Mouse (Mus musculus): ENCODE measurements at regions not wholly inside any gene's neighbourhood (a gene's known extent, or its start where the extent isn't known, plus 50 kb on each side); places are given as distances from the start of the nearest gene placed in this dataset.
A peak's percentile ranks its signal among the peaks of the same experiment; 100 is the strongest.

DNA sequence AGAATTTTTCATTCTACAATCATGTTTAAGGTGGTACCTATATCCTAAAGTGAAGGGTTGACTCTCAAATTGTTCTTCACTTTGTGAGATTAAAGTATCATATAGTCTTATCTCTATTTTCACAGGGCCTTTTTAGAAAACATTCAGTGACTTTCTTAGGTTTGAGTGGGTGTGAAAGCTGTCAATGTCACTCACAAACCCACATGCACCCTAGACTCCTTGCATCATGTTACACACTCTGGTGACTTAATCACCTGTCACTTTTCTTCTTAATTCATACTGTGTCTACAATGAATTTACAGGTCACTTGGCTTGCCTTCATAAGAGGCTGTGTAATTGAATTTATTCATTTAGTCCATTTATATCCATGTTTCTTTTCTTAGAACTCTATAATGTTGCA lies 1026.8 kb upstream of the Alcam start:
- DNase-seq, result no peak

DNA sequence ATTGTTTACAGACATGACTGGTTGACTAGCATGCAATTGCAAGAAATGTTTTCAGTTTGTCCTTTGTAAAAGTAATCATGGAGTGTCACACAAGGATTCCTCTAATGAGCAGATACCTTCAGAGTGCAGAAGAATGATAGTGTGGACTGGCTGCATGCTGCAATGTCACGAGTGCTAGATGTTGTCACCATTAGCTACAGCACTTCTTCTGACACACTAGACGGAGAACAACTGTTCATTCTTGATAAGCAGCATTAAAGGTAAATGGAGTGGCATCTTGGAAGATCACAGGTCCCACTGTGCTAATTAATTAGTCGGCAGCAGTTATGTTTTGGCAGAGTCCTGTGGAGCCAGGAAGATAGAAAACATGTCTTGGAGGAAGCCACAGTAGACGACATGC lies 985.6 kb upstream of the Alcam start:
- no peak for DNase-seq

DNA sequence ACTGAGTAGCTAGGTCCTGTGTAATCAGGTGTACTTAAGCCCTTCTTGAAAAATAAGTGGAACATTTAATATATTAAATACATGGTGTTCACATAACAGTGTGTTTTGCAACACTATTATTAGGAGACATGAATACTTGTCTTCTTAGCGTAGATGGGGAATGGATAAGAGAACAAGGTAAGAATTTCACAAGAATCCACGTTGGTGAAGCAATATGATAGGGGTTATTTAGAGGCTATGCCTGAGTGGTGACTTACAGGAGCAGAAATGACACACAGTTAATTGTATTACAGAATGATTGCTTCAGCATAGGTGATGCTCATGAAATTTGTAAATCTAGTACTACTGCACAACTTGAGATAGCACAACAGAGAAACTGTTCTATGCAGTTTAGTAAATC lies 964.5 kb upstream of the Alcam start:
- no peak for DNase-seq

DNA sequence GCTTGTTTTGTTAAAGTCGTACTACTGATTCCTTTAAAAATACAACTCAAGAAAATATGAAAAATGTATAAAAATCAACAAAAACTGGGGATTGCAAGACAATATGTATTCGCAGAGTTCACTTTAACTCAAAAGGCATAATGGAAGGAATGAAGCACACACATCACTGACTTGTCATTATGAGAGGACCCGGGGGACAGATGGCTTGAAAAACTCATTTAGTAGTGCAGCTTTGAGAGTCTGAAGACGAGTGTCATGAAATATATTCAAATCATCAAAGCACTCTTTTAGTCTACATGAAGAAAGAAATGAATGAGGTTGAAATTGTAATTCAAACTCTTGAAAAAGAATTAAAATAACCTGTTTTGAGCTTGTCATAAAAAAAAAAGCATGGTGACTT lies 931.3 kb upstream of the Alcam start:
- DNase-seq, result no peak

DNA sequence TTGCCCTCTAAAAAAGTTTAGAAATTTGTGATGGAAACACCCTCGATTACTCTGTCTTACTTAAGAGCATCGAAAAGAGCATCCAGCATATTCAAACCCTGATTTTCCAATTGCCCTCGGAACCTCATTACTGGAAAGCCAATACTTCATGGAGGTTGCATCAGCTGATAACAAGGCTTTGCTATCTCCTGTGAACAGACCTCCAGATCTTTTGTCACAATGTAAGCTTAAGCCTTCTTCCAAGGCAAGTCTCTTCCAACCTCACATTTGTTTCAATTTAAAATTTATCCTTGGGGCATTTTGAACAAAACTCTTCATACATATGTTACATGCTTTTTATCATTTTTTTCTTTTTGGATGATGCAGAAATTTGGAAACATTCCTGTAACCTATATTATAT lies 888.3 kb upstream of the Alcam start:
- DNase-seq, result no peak

DNA sequence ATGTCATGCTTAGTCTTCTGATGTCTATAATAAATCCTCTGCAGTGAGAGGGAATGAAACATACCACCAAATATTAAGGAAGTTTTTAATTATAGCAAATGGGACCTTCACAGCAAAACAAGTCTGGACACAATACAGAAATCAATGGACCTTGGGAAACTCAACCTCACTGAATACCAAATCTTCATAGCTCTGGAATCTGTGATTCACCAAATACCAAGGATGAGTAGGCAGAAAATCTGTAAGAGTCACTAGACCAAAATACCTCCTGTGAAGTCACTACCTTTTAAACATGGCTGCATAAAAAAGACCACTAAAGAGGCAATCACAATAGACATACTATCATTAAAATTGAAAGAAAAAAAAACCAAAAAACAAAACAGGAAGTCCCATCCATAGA lies 872.5 kb upstream of the Alcam start:
- DNase-seq, result no peak

DNA sequence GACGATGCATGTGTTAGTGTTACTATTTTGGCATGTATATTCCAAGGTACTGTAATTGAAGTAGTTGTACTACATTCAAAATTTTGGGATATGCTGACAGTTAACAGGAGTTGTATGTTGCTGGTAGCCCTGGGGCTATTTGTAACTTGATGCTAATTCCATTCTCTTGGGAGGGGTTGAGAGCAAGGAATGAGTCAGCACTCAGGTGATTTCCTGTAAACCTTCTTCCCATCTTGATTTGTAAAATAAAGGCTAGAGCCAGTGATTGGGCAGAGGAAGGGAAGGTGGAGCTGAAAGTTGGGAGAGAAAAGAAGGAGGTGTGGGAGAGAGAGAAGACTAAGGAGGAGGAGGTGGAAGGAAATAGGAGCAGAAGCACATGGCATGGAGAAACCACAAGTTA lies 838.2 kb upstream of the Alcam start:
- DNase-seq, result no peak

DNA sequence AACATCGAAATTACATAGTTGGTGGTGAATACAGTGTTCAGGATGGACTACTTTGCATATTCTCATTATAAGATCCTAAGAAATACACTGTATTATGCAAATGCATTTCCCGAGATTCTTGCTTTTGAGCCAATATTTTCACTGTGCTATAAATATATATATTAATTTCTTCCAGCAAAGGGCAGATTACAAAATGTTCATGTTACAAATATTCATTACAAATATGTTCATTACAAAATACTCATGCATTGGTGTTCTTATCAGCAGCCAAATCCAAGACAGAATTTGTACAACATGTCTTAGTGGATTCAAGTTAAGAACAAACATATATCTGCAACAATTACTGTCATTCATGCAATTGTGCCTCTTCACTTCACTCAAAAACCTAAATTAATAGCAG lies 828.1 kb upstream of the Alcam start:
- no peak for DNase-seq

DNA sequence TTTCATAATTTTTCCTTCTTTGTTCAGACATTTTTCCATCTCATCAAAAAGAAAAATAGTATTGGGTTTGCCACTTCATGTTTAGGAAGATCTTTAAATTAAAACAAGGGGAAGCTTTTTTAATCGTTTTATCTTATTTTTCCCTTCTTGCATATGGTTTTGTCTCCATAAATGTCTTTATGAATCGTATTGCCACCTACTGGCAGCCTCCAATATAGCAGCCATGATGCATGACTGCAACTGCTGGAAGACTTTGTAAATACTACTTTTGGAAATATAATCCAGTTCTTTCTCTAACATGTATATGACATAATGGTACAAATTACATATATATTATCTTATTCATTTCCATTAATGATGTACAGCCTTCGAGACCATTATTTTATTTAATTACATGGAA lies 812.2 kb upstream of the Alcam start:
- peak; percentile 85 for DNase-seq

DNA sequence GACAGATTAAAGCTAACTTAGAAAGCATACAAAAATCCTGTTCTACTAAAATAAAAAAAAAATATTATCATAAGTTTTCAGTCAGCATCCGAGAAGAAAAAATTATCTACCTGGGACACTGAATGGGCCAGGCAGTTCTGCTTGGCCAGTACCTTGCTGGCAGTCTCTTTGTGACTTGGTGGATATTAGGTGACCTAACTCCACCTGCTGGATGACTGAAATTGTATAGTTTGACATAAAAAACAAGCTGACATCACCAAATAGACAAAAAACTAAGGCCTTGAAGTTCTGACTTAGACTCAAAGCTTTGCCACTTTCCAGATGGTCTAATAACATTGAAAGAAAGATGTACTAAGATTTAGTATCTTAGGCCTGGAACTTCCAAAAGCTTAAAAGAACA lies 791.5 kb upstream of the Alcam start:
- peak; percentile 16 for DNase-seq

DNA sequence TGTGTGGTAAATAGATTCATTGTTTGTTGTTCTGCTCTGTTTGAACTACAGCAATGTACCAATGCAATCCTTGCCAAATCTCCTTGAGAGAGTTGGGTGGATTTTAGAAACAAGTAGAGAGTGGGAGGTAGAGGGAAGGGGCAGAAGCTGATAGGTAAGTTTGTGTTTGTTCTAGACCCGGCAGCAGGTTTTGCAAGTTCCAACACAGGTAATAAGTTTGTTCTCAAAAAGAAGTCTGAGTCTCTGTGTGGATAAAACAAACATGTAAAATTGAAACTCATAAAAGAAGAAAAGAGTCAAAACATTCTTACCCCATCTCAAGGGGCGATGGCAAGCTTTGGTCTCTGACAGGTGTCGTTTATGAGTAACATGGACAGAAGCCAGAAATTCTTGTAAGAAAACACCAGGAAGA lies 788.3 kb upstream of the Alcam start:
- peak; percentile 45 for DNase-seq

DNA sequence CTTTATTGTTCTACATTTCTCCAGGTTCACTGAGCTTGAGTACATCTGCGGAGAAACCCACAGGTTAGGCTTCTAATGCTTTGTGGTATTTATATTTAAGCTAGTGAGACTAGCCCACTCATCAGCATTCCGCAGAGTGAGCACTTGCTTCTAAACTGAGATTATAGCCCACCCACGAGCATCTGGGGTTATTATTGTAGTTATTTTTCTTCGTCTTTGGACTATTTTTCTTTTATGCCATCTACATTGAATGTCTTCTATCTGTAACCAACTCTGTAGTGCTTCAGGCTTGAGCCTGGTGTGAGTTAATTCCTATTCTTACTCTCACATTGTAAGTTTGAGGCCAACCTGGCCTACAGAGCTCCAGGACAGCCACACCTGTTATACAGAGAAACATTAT lies 765.0 kb upstream of the Alcam start:
- DNase-seq, result no peak

DNA sequence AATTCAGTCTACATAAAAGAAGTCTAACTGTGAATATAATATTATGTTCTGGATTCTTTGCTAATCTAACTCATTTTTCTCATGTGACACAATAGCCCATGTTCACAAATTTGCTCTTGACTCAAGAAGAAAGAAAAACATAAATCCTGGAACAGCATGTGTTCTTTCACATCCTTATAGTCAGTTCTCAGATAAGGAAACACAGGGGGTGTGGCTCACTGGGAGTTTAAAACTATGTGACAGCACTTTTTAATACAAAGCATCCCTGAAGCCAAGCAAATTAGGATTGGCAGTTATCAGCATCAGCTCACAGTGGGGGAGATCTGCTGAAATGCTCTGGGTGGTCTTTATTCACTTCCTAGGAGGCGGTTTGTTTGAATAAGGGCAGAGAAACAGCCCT lies 747.6 kb upstream of the Alcam start:
- no peak for DNase-seq

DNA sequence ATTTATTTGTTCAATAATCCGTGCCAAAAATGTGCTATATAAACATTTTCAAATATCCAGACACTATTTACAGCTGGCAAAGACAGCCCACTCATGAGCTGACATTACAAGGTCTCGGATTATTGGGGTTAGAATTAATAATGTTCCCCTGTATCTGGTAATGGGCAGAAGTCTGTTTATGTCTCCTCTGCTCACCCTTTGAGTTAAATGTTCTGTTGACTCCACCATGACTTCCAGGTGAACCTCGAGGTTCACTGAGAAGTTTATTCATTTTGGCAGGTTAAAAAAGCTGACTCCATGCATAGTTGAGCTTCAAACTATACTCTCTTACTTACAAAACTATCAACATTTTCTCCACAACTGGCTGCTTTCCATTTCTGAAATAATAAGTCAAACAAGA lies 732.6 kb upstream of the Alcam start:
- DNase-seq, result no peak

DNA sequence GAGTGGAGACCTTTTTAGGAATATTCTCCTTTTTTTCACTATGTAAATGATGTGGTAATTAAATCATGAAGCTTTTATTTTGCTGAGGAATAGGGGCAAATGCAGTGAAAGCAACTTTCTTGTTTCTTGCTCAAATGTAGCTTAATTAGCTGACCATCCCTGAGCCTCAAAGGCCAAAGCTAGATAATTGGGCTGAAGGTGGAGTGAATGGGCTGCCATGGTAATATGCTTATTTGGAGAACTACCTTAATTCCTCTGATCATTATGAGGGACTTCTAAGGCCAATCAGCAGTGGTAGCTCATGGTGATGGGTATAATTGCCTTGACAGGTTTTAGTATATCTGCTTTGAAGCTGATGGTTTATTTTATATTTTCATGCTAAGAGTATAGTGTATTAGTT lies 702.5 kb upstream of the Alcam start:
- DNase-seq, result no peak

DNA sequence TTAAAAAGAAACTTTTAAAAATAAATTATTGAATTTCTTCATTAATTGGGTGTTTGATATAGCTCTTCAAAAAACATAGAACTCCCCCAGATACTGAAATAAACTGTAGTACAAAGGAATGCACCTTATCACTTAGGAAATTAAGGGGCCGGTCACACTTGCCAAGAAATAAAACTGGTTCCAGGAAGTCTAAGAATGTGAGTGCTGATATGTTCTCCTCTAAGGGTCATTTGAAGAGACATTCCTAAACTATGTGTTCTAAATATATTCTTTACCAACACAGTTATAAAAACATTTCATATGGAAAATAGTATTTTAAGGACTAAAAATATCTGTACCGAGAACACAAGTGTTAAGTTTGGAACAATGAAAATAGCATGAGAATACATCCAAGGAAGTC lies 676.8 kb upstream of the Alcam start:
- peak; percentile 2 for DNase-seq

DNA sequence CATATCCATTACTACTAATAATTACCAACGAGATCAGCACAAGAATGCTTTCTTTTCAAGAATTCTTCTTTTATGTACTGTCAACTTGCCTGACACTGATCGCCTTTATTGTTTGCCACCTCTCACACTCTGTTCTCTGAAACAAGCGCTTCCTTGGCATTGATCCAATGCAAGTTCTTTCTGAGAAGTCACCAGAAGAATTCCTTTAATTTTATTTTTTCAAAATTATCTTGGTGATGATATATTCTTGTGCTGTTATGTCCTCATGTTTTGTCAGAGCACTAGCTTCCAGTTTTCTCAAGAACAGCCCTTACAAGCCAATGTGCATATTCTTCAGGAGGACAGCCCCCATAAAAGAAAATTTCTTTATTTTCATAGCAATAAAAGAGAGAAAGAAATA lies 654.9 kb upstream of the Alcam start:
- no peak for DNase-seq

DNA sequence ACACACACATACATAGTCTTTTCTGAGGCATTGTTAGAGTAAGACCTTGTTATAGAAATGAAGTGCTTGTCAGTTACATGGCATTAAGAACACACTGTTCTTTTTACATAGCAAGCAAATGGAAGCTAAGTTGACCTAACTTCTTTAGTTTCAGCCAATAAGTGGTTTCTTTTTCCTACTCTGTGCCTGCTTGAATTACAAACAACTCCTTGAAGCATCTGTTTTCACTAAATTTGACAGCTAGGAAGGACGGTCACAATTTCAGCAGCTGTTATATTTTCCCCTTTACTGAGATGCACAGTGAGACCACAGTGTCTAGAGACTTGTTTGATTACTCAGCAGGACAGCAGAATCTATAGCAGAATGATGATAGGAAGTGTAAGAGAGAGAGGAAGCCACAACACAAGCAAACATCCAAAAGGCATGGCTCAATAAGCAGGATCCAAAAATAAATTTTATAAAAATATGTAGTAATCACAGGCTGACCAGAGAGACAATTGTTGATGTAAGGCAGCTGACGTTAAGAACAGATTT lies 641.6 kb upstream of the Alcam start:
- no peak for DNase-seq

DNA sequence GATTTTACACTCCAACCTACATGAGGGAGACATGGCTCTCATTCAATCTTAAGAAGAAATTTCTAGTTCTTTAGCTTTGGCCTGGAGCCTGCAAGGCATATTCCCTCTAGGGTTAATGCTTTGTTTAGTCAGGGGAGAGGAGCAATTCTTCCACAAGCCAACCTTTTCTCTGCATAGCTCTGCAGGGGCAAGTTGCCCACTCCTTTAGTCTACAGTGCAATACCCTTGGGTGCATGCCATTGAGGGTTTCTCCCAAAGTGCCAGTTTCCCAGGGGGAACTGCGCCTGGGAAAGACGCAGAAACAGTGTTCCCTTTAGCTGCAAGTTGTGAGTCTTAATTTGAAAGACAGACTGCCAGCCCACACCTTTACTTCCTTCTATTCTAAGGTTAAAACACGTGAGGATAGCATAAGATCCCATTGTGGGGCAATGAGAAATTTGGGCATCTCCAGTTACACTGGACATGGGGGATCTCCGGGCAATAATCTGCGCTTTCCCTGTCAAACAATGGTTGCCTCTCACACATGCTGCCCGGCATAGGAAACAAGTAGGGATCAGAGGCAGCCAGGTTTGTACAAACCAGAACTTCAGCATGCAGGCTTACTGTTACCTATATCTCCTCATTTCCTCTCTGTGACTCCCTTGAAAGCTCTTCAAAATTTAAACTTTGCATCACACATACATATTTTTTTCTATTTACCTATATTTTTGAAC lies 620.1 kb upstream of the Alcam start:
- DNase-seq, result no peak

DNA sequence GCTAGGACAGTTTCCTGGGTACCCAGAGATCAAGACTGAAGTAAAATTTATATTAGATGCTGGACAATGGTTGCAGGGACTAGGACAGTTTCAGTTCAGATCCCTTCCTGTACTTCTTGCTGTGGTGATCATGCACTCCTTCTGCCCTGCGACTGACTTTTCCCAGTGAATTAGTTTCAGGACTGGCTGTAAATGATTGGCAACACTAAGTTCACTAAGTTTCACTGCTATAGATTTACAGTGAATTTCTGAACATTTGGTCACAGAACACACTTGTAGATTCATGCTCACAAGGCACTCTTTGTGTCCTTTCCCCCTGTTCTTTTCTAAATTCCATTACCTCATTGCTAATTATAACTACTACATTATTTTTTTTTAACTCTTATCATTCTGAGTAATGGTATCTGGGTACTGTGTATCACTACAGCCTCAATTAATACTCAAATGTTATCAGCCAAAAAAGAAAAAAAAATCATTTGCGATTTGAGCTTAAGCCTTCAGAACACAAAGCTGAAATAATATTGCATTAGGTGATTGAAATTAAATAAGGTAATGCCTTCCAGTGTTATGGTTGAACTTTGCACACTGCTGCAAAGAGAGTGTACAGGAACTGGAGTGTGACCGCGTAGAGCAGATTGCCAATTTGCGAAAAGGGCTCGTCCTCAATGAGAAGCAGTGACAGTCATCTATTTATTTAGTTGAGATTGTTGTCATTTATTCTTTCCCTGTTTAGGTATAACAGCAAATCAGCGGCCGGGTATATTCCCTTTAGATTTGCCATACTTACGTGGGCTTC lies 618.2 kb upstream of the Alcam start:
- DNase-seq, result no peak

DNA sequence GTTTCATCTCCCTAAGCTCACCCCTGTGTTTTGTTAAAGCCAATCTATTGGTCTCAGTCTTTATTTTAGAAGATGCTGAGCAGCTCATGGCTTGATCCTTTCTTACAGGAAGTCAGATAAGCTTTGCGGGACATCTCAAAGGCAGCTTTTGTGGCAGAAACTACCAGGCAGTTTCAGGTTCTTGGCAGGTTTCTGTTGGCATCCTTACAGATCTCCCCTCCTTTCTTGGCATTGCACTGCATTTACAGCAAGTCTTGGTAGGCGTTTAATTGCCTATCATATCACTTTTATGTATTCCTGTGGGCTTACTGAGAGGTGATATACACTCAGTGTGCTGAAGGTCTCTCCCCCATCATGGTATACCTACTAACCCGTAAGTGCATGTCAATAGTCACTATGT lies 610.3 kb upstream of the Alcam start:
- DNase-seq, result no peak

DNA sequence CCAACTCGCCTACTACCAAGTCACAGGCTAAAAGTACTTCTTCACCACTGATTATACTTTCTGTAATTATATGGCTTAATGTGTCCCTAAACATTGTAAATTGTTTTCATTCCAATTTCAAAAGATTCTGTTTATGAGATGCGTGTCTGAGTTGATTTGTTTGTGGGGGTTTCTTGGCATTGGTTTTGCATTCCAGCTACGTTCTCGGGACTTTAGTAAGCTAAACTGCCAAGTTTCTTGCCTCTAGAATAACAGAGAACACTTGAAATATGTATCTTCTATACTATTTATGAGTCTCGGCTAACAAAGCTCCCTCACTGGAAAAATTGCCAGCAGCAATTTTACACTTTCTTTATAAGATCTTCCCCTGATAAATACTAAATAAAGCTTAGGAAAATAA lies 609.2 kb upstream of the Alcam start:
- DNase-seq, result no peak

DNA sequence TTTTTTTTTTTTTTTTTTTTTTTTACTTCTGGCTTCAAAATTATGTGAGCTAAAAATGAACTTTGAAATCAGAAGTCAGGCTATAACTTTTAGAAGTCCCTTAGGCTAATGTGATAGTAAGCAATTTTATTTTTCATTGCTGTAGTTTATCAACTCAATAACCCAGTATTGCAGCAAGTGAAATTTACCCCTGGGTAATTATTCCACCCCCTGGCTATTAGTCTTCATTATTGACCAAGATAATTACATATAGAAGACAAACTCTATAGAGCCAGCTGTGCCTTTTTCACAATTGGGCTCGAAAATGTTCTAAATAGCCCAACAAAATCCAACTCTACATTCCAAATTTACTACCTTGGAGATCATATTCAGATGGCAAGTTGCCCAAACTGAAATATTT lies 572.2 kb upstream of the Alcam start:
- no peak for DNase-seq

DNA sequence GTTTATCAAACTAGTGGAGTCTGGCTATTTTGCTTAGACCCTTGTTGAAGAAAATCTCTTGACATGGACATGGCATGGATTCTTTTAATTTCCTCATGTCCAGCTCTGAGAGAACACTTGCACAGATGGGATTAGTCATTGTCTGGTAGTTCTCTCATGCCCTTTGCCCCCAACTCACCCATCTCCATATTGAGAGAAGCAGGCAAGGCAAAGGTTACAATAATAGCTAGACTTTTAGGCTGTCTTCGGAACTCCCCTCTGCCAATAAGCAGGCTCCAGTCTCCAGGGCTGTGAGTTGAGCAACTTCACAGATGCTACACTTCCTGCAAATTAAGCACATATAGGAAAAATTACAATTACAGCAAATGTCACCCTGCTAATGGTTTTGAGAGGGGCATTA lies 558.0 kb upstream of the Alcam start:
- DNase-seq, result peak; percentile 66

All from lung, postnatal 36 days (tissue).